Mouse (Mus musculus): ENCODE measurements around the gene Bpifb4. TPM values are rescaled to one million over a fixed set of nuclear protein-coding genes. Genes with fewer than 3 reads are reported as not detected.

The Bpifb4 gene
- total and polyA plus RNA-seq, 2 experiments from 2014 or later = 0.16 TPM; not detected in 1

DNA sequence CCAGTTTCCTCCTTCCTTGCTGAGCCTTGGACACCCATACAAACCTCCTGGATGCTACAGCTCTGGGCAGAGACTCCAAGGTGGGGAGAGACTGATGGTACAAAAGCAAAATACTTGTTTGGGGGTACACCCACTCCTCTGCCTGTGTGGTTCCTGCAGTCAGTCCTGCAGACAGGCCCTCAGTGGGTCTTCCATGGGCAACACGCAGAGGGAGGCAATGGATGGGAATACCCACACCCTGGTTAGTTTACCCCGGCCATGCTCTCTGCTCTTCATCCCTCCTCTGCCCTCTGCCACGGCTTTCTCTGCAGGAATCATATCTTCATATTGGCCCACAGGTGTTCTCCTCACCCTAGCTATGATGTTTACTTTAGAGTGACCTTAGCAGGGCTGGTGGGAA lies 62.5 kb downstream of the Bpifb4 start:
- ATAC-seq = no peak
- Histone ChIP-seq H3K36me3 (ENCODE audit: insufficient read depth, low read length) (no peaks in the 10 kb centered on the region), H3K4me1 (ENCODE audit: insufficient read depth, low read length) (no peaks in the 10 kb centered on the region), H3K27ac (no peak overlapping the region), H3K4me2 (ENCODE audit: low read depth, low read length) (no peak overlapping the region), H3K4me3 (ENCODE audit: low read length) (no peak overlapping the region), H3K9ac (replicated peaks; ENCODE audit: low read length) (no peak overlapping the region), H3K9me3 (ENCODE audit: low read length) (no peaks in the 10 kb centered on the region), H3K27me3 (ENCODE audit: insufficient read depth, low read length) (no peaks in the 10 kb centered on the region)
- WGBS = 75% methylated on average over 3 of the region's 3 CpGs
- TF ChIP-seq CTCF (IDR thresholded peaks at IDR 0.05; ENCODE audit: low read depth) = no peak
- no peak for DNase-seq (ENCODE audit: low spot score)

DNA sequence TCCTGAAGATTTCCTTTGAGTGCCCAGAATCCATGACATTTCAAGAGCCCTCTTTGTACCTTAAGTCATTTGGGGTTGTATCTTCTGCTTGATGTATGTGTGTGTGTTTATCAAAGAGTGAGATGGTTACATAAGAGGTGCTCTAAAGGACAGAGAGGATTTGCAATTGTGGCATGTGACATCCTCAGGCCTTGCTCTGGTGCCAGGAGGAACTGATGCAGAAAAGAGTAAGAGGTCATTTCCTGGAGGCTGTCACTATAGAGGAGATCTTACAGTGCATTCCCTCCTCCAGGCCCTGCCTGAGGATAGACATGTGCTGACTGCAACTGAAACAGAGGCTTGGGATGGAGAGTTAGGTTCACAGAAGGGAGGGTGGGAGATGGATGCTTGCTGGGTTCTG lies 63.0 kb downstream of the Bpifb4 start:
- H3K4me1 ChIP-seq (ENCODE audit: insufficient read depth, low read length) = no peaks in the 10 kb centered on the region
- ATAC-seq = no peak
- TF ChIP-seq CTCF (IDR thresholded peaks at IDR 0.05; ENCODE audit: low read depth) = no peak

DNA sequence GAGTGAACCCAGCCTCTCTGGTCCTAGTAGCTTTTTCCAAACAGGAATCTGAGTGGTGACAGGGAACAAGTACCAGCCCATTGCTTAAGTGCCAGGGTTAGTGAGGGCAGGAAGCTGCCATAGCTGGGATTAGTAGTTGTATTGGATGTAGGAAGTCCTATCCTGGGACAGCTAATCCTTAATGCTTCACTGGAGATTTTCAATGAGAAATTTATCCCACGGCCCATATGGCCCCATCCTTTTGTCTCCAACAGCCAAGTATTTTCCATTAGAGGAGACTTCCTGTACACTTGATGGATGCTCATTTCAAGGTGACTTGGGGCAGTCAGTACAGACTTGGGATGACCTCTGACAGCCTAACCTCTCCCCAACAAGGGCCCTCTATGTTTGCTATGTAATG lies 66.4 kb downstream of the Bpifb4 start:
- TF ChIP-seq CTCF (IDR thresholded peaks at IDR 0.05; ENCODE audit: low read depth) = no peak
- Histone ChIP-seq H3K27me3 (ENCODE audit: insufficient read depth, low read length) (no peaks in the 10 kb centered on the region), H3K4me2 (ENCODE audit: low read depth, low read length) (no peak overlapping the region), H3K4me1 (ENCODE audit: insufficient read depth, low read length) (no peaks in the 10 kb centered on the region), H3K4me3 (ENCODE audit: low read length) (no peak overlapping the region), H3K27ac (no peak overlapping the region), H3K36me3 (ENCODE audit: insufficient read depth, low read length) (no peaks in the 10 kb centered on the region), H3K9me3 (ENCODE audit: low read length) (no peaks in the 10 kb centered on the region), H3K9ac (replicated peaks; ENCODE audit: low read length) (no peak overlapping the region)
- ATAC-seq (no peak), DNase-seq (ENCODE audit: low spot score) (no peak)
- 28% methylated on average over 1 of the region's 1 CpGs for WGBS

More for the DNA sequence above, 63.0 kb downstream of the Bpifb4 start:
- H3K27me3 ChIP-seq (ENCODE audit: insufficient read depth, low read length) = no peaks in the 10 kb centered on the region
- DNase-seq (ENCODE audit: low spot score) = no peak
- H3K9me3 ChIP-seq (ENCODE audit: low read length) = no peaks in the 10 kb centered on the region
- no peak overlapping the region for H3K9ac ChIP-seq (replicated peaks; ENCODE audit: low read length)
- no peaks in the 10 kb centered on the region for H3K36me3 ChIP-seq (ENCODE audit: insufficient read depth, low read length)
- H3K27ac ChIP-seq = no peak overlapping the region
- no peak overlapping the region for H3K4me2 ChIP-seq (ENCODE audit: low read depth, low read length)
- no peak overlapping the region for H3K4me3 ChIP-seq (ENCODE audit: low read length)

DNA sequence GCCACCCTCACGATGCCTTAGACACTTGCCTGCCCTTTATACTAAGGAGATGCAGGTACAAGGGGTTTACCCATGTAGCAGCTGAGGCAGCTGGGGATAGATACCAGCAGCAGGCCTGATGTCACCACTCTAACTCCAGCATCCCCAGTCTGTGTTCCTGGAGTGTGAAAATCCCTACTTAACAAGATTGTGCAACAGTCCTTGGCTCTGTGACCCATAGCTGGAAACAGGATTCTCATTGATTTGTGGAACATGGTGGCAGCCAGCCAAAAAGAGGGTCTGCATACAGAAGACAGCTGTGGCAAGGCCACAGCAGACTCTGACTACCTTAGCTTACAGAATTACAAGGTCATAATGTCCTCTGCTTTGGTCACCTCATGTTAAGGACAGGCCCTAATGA lies 67.1 kb downstream of the Bpifb4 start:
- WGBS = 93% methylated on average over 1 of the region's 1 CpGs
- no peaks in the 10 kb centered on the region for H3K4me1 ChIP-seq (ENCODE audit: insufficient read depth, low read length)
- no peaks in the 10 kb centered on the region for H3K27me3 ChIP-seq (ENCODE audit: insufficient read depth, low read length)
- no peak overlapping the region for H3K27ac ChIP-seq
- ATAC-seq (no peak), DNase-seq (ENCODE audit: low spot score) (peak; percentile 24)
- H3K4me2 ChIP-seq (ENCODE audit: low read depth, low read length) = no peak overlapping the region
- H3K4me3 ChIP-seq (ENCODE audit: low read length) = no peak overlapping the region
- no peaks in the 10 kb centered on the region for H3K36me3 ChIP-seq (ENCODE audit: insufficient read depth, low read length)
- H3K9ac ChIP-seq (replicated peaks; ENCODE audit: low read length) = no peak overlapping the region
- no peaks in the 10 kb centered on the region for H3K9me3 ChIP-seq (ENCODE audit: low read length)
- TF ChIP-seq CTCF (IDR thresholded peaks at IDR 0.05; ENCODE audit: low read depth) = no peak

DNA sequence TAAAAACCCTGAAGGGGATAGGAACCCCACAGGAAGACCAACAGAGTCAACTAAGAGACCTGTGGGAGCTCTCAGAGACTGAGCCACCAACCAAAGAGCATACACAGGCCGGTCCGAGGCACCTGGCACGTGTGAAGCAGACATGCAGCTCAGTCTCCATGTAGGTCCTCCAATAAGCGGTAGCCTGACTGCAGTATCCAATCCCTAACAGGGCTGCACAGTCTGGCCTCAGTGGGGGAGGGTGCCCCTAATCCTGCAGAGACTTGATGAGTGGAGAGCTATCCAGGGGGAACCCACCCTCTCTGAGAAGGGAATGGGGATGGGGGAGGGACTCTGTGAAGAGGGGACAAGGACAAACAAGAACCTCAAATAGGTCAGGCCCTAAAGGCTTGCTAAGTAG lies 67.7 kb downstream of the Bpifb4 start:
- no peak for TF ChIP-seq CTCF (IDR thresholded peaks at IDR 0.05; ENCODE audit: low read depth)
- Histone ChIP-seq H3K4me3 (ENCODE audit: low read length) (no peak overlapping the region), H3K4me1 (ENCODE audit: insufficient read depth, low read length) (no peaks in the 10 kb centered on the region), H3K27me3 (ENCODE audit: insufficient read depth, low read length) (no peaks in the 10 kb centered on the region), H3K27ac (no peak overlapping the region), H3K4me2 (ENCODE audit: low read depth, low read length) (no peak overlapping the region), H3K36me3 (ENCODE audit: insufficient read depth, low read length) (no peaks in the 10 kb centered on the region), H3K9me3 (ENCODE audit: low read length) (no peaks in the 10 kb centered on the region), H3K9ac (replicated peaks; ENCODE audit: low read length) (no peak overlapping the region)
- WGBS = 85% methylated on average over 4 of the region's 4 CpGs
- ATAC-seq (no peak), DNase-seq (ENCODE audit: low spot score) (no peak)

DNA sequence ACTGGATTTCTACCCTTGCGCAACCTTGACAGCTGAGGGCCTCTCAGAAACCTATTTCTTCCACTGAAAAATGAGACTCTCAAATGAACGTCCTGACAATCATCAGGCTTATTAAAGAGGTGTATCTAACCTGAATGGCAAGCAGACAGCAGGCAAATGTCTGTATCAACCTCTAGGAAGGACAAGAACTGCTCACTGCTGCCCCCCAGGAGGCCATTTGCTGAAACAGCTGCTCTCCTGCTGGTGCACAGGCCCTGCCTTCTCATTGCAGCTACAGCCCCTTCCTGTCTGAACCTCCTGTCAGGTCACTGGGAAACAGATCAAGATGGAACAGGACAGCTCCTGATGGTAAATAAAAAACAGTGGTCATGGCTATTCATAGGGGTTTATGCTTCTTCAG lies 68.3 kb downstream of the Bpifb4 start:
- H3K9me3 ChIP-seq (ENCODE audit: low read length) = no peaks in the 10 kb centered on the region
- WGBS = 83% methylated on average over 2 of the region's 2 CpGs
- no peak overlapping the region for H3K4me3 ChIP-seq (ENCODE audit: low read length)
- no peaks in the 10 kb centered on the region for H3K27me3 ChIP-seq (ENCODE audit: insufficient read depth, low read length)
- DNase-seq (ENCODE audit: low spot score) (no peak), ATAC-seq (no peak)
- no peak overlapping the region for H3K4me2 ChIP-seq (ENCODE audit: low read depth, low read length)
- peak; percentile 28; the same call in 1 of the 2 replicates for TF ChIP-seq CTCF (IDR thresholded peaks at IDR 0.05; ENCODE audit: low read depth)
- H3K27ac ChIP-seq = no peak overlapping the region
- no peaks in the 10 kb centered on the region for H3K36me3 ChIP-seq (ENCODE audit: insufficient read depth, low read length)
- no peak overlapping the region for H3K9ac ChIP-seq (replicated peaks; ENCODE audit: low read length)
- H3K4me1 ChIP-seq (ENCODE audit: insufficient read depth, low read length) = no peaks in the 10 kb centered on the region

DNA sequence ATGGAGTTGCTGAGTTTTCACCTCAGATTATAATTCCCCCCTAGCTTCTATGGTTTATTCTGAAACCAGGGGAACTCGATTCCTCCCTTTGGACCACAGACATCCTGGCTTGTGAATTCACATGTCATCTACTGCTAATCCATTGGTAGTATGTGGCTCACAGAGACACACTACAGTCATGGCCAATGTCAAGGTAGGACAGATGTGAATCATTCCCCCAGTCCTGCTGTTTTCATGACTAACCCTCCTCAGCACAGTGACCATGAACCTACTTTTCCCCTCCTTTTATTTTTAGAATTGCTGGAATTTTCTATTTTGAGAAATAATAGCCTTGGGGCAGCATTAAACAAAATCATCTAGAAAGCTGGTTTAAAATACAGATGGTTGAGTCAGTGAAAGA lies 69.4 kb downstream of the Bpifb4 start:
- H3K27me3 ChIP-seq (ENCODE audit: insufficient read depth, low read length) = no peaks in the 10 kb centered on the region
- H3K9ac ChIP-seq (replicated peaks; ENCODE audit: low read length) = no peak overlapping the region
- DNase-seq (ENCODE audit: low spot score) (no peak), ATAC-seq (no peak)
- H3K4me2 ChIP-seq (ENCODE audit: low read depth, low read length) = no peak overlapping the region
- H3K9me3 ChIP-seq (ENCODE audit: low read length) = no peaks in the 10 kb centered on the region
- H3K4me3 ChIP-seq (ENCODE audit: low read length) = no peak overlapping the region
- no peak overlapping the region for H3K27ac ChIP-seq
- H3K36me3 ChIP-seq (ENCODE audit: insufficient read depth, low read length) = no peaks in the 10 kb centered on the region
- H3K4me1 ChIP-seq (ENCODE audit: insufficient read depth, low read length) = no peaks in the 10 kb centered on the region
- WGBS = 86% methylated on average over 1 of the region's 1 CpGs
- TF ChIP-seq CTCF (IDR thresholded peaks at IDR 0.05; ENCODE audit: low read depth) = no peak

Data from hindbrain, postnatal 0 days (tissue).